Mouse (Mus musculus): ENCODE measurements around the gene Dhx9. TPM values are rescaled to one million over a fixed set of nuclear protein-coding genes. Genes with fewer than 3 reads are reported as not detected.
"Not testable (repeated sequence)": the region's sequence is repeated elsewhere in the genome, so short reads cannot be mapped to it uniquely, and the experiment has no call there.

Gene Dhx9
- polyA plus RNA-seq, 1 experiment from 2014 or later, result 27.0 TPM

DNA sequence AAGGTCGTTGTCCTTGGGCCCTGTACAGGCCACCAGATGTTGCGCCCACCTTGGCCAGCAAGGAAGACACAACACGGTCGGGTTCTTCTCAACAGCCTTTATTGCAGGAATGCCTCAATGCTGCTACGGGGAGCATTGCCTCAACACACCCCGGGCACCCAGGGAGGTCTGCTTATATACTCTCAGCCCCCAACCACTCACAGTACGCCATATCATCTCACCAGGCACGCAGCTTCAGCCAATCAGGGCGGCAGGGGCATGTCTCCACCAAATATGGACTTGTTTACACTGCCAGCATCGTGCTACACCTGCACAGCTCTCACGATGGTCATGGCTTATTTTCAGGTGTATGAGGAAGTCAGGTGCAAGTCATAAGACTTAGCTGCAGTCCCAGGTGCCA, 79.8 kb downstream of the Dhx9 start:
- not testable (repeated sequence) for H3K9me3 ChIP-seq (ENCODE audit: control insufficient read depth, low read length); ATAC-seq (ENCODE audit: low FRiP score)
- 86% methylated on average over 11 of the region's 11 CpGs for WGBS

More for the DNA sequence above, 79.8 kb downstream of the Dhx9 start:
- not testable (repeated sequence) for H3K27me3 ChIP-seq (ENCODE audit: control insufficient read depth, insufficient read depth, low read length); H3K4me3 ChIP-seq (ENCODE audit: low read depth, low read length); H3K4me1 ChIP-seq (ENCODE audit: control insufficient read depth, insufficient read depth, low read length); DNase-seq (ENCODE audit: low spot score, missing footprints); H3K9ac ChIP-seq (ENCODE audit: low read length); H3K36me3 ChIP-seq (ENCODE audit: control insufficient read depth, insufficient read depth, low read length); H3K4me2 ChIP-seq; H3K27ac ChIP-seq (ENCODE audit: low read depth, low read length)

Other genes starting within 250 kb of the Dhx9 start
- gene Lamc1, start 154.9 kb downstream of the Dhx9 start, polyA plus RNA-seq (2014; fragmentation: Nextera tagmentation; extraction: Ambion mirVana), result 24.6 and 26.5 TPM in 2 replicates
- 0.10 and 0.22 TPM in 2 replicates for gene Shcbp1l, start 62.5 kb downstream of the Dhx9 start, polyA plus RNA-seq (2014; fragmentation: Nextera tagmentation; extraction: Ambion mirVana)
- 20.5 and 23.6 TPM in 2 replicates for gene Npl, start 62.4 kb upstream of the Dhx9 start, polyA plus RNA-seq (2014; fragmentation: Nextera tagmentation; extraction: Ambion mirVana)
- 12.7 and 14.1 TPM in 2 replicates for gene Rgs8, start 165.4 kb upstream of the Dhx9 start, polyA plus RNA-seq (2014; fragmentation: Nextera tagmentation; extraction: Ambion mirVana)

Measured in midbrain, embryonic 11.5 days (tissue).